Mouse (Mus musculus) embryo, embryonic 10 days (tissue): ENCODE measurements around the gene Bace1.

ENCODE experiments used
- DNase-seq: peaks from one replicate; pipeline ENCODE4 v3.0.0-alpha.2; 2015; ENCODE audit warnings: low spot score

The Bace1 gene

DNA sequence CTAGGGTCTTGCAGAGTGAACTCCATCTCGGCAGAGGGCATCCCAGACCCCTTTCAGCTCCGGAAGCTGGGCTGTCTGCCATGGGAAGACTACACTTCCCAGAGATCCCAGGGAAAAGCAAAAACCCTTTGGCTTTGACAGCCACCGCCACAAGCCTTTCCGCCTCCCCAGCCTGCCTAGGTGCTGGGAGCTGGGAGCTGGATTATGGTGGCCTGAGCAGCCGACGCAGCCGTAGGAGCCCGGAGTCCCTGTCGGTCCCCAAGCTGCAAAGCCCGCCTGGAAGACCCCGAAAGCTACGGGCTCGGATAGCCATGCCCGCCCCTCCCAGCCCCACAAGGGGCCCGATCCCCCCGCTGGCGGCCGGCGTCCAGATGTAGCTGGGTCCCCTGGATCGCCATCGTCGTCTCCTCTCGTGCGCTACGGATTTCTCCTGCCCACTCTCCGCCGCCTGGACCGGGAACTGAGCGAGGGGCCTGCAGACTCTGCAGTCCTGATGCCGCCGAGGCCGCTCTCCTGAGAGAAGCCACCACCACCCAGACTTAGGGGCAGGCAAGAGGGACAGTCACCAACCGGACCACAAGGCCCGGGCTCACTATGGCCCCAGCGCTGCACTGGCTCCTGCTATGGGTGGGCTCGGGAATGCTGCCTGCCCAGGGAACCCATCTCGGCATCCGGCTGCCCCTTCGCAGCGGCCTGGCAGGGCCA lies at the start of gene Bace1:
Gene Bace1 (plus strand): TSS at position 147 of the 705 bp plus-strand sequence.
- peak; percentile 92 for DNase-seq

DNA sequence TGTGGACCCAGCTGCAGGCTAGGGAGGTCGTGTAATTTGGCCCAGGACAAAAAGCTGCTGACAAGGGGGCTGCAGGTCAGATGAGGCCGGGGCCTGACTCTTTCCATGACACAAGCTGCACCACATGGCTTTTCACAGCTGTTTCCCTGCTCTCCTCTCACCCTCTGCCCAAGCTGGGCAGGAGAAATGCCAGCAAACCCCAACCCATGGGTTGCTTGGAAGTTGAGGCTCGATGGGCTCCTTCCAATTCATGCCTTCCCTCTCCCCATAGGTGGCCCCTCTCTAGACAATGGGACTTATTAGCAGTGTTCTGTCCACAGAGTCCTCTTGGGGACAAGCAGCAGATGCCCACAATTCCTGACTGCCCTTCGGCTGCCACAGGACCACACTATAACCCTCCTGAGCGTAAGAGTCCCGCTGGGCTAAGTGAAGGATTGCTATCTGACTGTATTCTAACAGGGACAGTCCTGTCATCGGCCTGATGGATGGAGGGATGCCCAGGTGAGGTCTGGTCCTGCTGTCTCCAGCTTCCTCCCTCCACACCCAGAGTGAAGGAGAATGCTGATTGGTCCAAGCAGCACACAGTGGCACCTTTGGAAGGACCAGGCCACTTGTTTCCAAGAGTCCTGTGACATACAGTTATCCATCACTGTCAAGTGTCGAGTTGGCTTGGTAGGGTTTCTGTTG lies 46.8 kb upstream of the Bace1 start:
- no peak for DNase-seq

DNA sequence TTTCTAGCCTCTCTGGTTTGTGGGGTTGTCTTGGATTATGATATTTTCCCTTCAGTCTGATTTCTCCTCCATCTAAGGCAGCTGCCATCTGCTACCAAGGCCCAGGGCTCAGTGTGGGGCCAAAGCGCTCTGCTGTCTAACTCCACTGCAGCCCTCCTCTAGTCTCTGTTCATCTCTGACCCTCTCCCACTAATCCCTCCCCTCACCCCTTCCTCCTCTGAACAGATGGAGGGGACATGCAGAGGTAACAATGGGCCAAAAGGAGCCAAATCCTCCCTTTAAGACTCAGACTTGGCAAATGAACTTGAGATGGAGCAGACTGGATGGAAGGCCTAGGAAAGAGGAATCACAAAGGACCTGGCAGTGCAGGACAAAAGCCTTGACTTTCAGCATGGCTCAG lies 46.1 kb upstream of the Bace1 start:
- no peak for DNase-seq

DNA sequence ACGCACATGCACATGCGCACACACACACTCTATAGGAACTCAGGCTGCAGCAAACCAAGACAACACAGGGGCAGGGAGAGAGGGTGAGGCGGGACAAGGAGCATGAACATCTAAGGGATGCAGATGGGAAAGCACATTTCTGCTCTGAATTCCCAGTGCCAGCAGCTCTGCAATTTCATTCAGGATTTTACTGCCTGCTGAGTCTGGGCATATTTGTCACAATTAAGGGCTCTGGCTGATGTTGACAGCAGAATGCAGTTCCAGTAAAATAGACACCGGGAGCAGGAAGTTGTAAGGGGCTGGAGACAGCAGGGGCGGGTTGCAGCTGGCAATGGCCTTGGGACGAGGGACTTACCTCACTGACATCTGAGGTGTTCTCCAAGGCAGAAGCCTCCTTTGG lies 44.7 kb upstream of the Bace1 start:
- no peak for DNase-seq

DNA sequence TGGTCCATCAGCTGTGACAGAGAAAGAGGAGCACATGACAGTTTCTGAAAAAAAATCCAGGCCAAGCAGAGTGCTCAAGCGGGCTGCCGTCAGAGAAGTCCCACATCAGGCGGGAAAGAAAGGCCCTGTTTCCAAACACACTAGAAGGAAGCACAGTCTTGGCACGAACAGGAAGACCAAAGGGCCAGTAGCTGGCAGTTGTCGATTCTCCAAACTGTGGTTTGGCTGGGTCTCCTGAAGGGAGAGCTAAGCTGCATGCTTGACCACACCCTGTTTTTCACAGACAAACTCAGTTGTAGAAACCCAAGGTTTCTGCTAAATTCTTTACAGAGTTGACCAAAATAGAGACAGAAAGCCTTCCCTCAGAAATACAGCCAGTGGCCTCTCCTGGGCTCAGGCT lies 42.7 kb upstream of the Bace1 start:
- no peak for DNase-seq

DNA sequence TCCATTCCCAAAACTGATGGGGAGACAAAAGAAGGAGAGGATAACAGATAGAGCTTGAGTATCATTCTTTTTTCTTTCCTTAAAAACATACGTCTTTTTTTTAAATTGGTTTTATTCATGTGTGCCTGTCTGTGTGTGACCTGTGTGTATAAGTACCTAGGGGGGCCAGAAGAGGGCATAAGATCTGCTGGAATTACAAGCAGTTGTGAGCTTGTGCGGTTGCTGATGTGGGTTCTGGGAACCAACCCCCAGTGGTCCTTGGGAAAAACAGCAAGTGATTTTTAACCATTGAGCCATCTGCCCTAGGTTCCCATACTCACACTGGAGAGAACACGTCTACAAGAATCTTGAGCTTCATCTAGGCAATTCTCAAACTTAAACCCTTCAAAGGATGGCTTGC lies 41.1 kb upstream of the Bace1 start:
- DNase-seq = no peak

DNA sequence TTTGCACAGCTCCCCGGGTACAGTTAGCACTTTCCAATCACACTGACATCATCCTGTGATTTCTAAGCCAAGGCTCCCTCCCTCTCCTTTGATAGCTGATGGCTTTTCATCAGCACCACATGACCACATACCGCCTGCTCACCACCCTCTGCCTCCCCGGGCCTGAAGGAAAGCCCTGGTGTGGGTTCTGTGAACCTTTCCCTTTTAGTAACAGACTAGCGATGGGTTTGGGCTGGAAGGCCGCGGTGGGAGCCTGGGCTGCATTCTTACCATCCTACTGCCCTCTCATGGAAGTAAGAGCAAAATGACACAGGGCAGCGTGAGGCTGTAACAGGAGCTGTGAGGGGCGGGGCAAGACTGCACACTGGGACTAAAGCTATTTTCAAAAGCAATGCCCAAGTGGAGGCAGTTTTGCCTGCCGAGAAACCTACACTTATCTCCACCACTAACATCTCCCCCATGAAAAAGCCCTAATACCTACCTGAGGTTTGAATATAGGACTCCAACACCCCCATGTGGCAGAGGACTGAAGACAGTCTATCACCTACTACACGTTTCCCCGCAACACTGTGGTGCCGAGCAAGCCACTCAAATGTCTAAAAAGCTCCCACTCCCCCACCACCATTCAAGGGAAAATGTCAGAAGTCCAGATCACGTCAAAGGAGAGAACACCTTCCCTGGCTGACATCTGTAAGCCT lies 39.8 kb upstream of the Bace1 start:
- DNase-seq = peak; percentile 84

DNA sequence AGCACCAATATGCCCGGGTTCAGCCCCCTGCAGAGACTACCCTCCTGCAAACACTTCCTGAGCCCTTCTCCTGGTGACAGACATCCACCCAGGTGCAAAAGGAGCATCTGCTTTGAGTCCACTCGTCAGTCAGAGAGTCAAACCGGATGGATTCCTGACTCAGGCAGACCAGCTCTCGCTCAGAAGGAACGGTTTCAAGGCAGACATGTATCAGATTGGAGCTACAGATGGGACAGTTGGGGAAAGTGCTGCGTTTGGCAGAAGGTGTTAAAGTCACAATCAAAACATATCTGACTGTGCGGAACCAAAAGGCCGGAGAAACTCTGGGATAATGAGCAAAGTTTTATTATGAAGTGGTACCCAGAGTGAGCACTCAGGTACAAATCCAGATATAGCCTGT lies 39.0 kb upstream of the Bace1 start:
- no peak for DNase-seq

DNA sequence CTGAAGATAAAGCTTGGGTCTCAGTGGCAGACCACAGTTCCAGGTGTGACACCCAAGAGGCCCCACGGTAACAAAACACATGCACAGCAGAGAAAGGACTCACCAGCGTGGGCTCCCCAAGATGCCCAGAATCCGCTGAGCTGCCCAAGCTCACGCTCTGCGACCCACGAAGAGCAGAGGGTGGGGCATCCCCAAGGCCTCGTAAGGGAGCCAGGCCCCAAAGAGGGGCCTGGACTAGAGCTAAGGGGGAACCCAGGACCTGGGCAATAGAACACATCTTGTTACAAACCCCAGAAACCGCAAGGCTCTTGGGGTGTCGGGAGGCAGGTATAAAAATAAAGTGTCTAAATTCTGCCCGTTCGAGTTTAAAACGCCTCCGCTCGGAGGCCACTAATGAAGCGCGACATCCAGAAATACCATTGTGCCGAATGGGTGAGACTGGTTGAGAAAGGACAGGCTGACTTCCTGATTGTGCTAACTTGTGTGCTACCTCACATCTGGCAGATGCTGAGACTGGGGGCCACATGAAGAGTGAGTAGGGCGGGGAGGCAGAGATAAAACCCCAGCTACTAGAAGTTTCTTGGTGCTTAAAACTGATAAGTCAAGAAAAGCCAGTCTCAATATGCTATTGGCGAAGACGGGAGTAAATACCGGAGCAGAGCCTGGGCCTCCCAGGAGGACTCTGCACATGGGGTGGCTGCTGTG lies 35.2 kb upstream of the Bace1 start:
- DNase-seq = no peak

DNA sequence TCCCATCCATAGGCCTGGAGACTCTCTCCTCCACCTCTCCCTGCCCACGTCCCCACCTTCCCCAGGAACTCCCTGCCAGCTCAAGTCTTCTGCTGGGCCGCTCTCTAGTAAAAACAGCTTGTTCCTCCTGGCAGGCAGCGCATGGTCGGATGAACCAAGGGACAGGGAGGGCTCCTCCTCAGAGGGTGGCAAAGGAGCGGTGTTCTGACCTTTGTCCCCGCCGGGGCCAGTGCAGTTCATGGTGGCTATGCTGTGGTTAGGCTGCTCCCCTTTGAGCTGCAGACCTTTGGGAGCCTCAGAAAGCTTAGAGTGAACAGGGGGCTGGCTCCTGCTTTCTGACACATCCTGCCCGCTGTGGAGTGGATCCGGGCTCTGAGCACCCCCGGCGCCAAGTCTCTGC lies 31.5 kb upstream of the Bace1 start:
- no peak for DNase-seq

DNA sequence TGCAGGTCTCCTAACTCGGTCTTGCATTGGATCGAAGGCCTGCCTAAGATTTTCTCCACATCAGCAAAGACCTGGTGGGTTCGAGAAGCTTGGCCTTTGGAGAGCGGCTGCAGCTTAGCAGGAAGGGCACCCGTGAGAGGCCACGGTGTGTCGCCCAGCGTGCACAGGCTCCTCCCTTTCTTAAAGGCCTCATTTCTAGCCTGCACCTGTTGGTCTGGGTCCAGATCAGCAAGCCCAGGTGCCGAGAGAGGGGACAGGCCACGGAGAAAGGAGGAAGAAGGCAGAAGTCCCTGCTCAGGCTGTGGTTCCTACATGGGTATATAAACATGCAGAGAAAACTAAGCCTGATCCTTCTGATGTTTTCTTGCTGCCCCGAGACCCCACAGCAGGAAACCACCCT lies 31.0 kb upstream of the Bace1 start:
- no peak for DNase-seq

DNA sequence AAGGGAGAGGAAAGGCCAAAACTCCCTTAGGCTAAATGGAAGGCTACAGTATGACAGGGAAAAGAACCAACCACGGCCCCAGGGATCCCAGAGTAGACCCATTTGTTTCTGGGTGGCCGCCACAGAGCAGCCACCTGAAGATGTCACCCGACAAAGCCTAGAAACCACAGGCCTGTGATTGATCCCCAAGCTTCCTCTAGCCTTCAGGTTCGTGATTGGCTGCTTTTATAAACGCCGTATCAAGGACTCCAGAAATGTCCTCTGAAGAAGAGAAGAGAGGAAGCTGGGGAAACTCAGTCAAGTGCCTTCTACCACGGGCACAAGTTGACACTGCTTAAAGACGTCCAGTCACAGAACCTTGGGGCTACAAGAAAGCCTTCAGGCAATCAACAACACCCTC lies 30.6 kb upstream of the Bace1 start:
- DNase-seq = no peak

DNA sequence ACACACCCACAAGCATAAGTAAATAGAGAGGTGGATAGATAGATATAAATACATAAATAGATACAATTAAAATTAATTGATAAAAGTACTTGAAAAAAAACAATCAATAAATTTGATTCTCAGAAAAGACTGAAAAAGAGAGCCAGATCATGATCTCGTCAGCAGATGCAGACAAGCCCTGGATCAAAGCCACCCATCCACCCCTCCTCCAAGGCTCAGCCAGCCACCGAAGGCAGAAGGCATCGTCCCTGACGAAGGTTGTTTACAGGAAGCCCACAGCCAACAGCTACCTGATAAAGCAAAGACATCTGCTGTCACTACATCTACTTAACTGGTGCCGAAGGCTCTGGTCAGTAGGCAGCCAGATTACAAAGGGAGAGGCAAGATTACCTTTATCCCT lies 26.4 kb upstream of the Bace1 start:
- no peak for DNase-seq

DNA sequence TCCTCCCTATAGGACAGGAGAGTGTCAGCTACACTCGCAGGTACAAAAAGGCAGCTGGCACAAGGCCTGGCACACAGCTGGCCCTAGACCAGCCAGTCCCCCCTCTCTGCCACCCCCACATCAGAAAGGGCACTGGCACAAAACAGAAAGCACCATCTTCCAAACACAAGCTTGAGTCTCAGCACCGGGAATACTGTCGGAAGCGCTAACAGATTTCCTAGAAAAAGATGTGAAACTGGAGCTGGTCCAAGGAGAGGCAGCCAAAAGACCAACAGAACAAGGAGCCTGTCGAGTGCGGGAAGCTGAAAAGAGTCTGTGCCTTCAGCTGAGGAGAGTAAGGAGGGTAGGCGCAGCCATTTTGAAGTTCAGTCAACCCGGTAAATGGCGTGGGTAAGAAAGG lies 23.3 kb upstream of the Bace1 start:
- DNase-seq = no peak

DNA sequence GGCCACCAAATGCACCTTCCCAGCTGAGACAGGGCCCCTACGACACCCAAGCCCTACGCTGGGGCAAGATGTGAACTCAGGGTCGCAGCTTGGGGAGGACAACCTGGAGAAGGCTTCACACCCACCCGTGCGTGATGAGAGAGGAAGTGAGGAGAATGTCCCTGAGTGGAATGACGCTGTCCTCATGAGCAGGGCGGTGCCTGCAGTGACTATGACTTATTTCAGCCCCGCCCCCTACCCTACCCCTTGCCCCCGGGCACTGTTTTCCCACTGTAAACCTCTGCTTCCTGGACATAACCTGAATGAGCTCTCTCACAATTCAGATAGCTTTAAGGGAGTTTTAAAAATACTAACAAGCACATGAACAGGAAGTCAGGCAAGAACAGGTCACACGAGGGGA lies 22.9 kb upstream of the Bace1 start:
- DNase-seq = no peak

DNA sequence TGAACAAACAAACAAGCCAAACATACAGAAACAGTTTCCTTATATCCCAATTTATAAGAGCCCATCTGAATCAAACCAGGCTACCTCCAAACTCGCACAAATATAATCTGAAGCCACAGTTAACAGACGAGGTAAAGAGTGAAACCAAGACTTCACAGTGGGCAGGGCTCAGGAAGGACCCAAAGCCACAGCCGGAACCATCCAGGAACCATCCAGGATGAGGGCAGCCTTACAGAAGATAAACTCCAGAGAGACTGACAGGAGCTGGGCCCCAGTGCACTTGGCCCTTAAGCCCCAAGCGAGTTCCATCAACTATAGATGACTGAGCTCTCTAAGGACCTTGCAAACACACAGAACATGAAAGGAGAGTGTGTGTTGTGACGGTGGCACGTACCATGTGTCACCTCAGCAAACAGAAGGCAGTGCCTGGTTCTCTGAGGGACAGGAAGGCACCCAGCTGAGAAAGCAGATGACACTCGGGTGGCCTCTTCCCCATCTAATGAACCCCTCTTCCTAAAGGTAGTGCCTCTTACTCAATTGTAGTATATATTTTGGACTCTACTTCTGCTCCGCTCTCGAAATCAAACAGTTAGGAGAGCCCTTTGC lies 19.9 kb upstream of the Bace1 start:
- DNase-seq = no peak

DNA sequence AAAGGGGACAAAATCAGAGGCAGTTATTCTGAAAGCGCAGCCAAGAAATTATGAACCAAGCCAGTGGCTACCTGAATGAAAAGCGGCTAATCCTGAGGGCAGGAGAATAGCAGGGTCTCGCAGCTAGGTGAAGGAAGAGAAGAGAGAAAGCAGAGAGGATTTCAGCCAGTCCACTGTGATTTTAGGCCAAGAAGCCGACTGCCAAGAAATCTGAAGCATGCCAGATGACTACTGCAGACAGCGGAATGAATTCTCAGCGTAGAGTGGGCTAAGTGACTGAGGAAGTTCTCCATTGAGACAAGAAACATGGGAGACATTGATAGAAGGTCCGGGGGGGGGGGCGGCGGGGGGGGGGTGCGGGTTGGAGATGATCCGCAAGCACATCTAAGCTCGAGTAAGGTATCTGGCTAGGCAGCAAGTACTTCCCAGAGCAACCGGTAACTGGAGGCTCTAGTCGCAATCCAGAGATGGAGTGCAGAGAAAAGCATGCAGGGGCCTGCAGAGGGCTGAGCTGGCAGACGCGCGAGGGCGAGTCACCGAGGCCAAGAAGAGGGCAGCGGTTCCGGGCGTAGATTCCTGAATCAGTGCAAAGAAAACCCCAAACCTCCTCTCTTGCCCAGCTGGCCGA lies 10.6 kb upstream of the Bace1 start:
- DNase-seq = peak; percentile 47

DNA sequence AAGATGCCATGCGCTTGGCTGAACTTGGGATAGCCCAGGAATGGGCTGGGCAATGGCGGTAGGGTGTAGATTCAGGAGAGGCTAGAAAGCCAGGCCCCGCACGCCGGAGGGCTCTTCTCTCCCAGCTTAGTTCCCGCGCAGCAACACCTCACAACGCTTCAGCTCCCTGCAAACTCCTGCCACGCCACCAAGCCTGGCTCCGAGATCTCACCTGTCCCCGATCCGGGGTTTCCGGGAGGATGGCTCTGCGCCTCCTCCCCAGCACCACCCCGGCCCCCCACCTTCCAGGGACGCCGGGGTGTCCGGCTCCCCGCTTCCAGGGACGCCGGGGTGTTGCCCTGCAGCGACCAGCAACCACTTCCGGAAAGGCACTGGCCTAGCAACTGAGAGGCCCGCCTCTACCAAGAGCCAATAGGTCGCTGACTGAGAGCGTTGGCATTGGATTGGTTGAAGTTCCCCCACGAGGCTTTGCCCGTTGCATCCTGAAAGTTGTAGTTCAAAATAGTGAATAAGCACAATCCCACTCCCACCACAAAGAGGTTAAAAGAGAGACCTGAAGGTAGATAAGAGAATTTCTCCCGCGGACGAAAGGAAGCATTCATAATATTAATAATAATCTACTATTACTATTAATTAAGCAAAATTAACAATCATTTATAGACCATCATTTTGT lies 10.0 kb upstream of the Bace1 start, which contains the start of gene Cep164:
Gene Cep164 (minus strand): TSS at position 401 of the 673 bp plus-strand sequence.
- DNase-seq = peak; percentile 95

DNA sequence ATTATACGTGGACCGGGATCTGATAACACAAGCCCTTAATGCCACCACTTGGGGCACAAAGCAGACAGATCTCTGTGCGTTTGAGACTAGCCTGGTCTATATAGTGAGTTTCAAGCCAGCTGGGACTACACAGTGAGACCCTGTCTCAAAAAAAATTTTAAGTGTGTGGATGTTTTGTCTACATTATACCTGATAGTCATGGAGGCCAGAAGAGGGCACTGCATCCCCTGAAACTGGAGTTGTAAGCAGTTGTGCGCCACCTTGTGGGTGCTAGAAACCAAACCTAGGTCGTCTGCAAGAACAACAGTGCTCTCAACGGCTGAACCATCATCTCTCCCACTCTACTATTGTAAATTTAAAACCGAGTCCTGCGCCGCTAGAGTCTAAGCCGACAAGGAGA lies 9.3 kb upstream of the Bace1 start:
- DNase-seq = peak; percentile 94

DNA sequence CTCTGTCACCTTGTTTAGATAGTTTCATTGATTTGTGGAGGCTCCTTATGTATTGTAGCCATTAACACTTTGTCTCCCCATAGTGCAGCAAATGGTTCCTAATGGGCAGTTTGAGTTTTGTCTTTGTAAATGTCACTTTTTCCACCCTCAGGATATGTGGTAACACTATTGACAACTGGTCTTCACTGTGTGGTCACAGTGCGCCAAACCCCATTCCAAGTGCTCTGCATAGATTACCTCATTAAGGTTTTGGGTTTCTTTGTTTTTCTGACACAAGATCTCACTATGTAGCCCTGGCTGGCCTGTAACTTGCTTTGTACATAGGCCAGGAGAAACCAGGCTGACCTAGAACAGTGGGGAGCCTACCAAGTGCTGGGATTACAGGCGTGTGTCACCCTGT lies 5.5 kb upstream of the Bace1 start:
- no peak for DNase-seq

DNA sequence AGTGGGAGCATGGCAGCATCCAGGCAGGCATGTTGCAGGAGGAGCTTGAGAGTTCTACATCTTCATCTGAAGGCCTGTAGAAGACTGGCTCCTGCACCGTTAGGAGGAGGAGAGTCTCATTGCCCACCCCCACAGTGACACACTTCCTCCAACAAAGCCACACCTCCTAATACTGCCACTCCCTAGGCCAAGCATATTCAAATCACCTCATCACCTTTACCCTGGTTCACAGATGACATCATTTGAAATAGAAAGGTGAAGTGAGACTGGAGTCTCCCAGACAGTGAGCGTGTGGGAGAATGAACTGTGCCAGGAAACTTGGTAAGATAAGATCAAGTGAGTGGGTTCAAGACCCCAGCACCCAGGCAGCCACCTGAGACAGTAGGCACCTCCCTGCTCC lies 4.9 kb upstream of the Bace1 start:
- no peak for DNase-seq
